Mouse (Mus musculus) neutrophil, adult 83 days (primary cell): ENCODE results near the gene Calhm3. TPM values are rescaled to one million over a fixed set of nuclear protein-coding genes. Genes with fewer than 3 reads are reported as not detected.

Source experiments
- total RNA-seq, 2 experiments: library from RNA; stranded (reverse); gene quantifications; one replicate each; pipeline ENCODE4 v1.2.4; 2023

Calhm3 gene
- not detected for total RNA-seq

GRCm38 (mm10) chr19:47157664-47158063 lies at the start of gene Calhm3:
TSS of gene Calhm3 (minus strand) at chr19:47157764.

GRCm38 (mm10) chr19:47178431-47179271 lies 21.1 kb upstream of the Calhm3 start, which contains the start of gene Neurl1a:
TSS of gene Neurl1a (plus strand) at chr19:47178820.

GRCm38 (mm10) chr19:47144154-47144553 lies 13.4 kb downstream of the Calhm3 start, which contains the start of gene Calhm1:
TSS of gene Calhm1 (minus strand) at chr19:47144254.

GRCm38 (mm10) chr19:47137771-47138421 lies 19.7 kb downstream of the Calhm3 start, which contains the start of gene Calhm2:
TSS of gene Calhm2 (minus strand) at chr19:47138294.

Other genes starting within 250 kb of the Calhm3 start
- gene Ina, start 143.1 kb downstream of the Calhm3 start, total RNA-seq, result not detected
- gene Nt5c2, start 142.6 kb downstream of the Calhm3 start, total RNA-seq, result 10 to 100 TPM; 72.1 to 81.9 TPM
- gene Pcgf6, start 106.9 kb downstream of the Calhm3 start, total RNA-seq, result 1 to 10 TPM; 1.9 to 3.6 TPM
- gene Taf5, start 90.0 kb downstream of the Calhm3 start, total RNA-seq, result 10 to 100 TPM in 1 of 2 experiments, 1 to 10 TPM in 1; 9.1 to 10.7 TPM
- gene Usmg5, start 67.1 kb downstream of the Calhm3 start, total RNA-seq, result 100 to 1,000 TPM; 128 to 143 TPM
- 1 to 10 TPM; 9.6 to 10.0 TPM for gene Pdcd11, start 67.0 kb downstream of the Calhm3 start, total RNA-seq
- gene Calhm2, start 19.5 kb downstream of the Calhm3 start, total RNA-seq, result 10 to 100 TPM; 12.5 to 16.8 TPM
- not detected for gene Calhm1, start 13.5 kb downstream of the Calhm3 start, total RNA-seq
- gene Neurl1a, start 21.1 kb upstream of the Calhm3 start, total RNA-seq, result under 1 TPM in 1 of 2 experiments, not detected in 1; 0.09 TPM